Mouse (Mus musculus): ENCODE results near the gene Gm10647. TPM values are rescaled to one million over a fixed set of nuclear protein-coding genes. Genes with fewer than 3 reads are reported as not detected.
"Not testable (repeated sequence)": the region's sequence is repeated elsewhere in the genome, so short reads cannot be mapped to it uniquely, and the experiment has no call there.

Gene Gm10647
- total RNA-seq (2021): under 1 TPM; 0.22 to 0.23 TPM
- long read RNA-seq, experiment 1: 0 reads
- long read RNA-seq, experiment 2: 0 reads

- DNase-seq (ENCODE audit: low spot score in 2 of 2): no peak
Observed at GRCm38 (mm10) chr9:66796739-66797138, at the start of gene Gm10647. TSS of gene Gm10647 (plus strand) at chr9:66797039.

GRCm38 (mm10) chr9:66748390-66748789 lies 48.4 kb upstream of the Gm10647 start:
- DNase-seq (ENCODE audit: low spot score in 2 of 2): no peak

- no peak for DNase-seq (ENCODE audit: low spot score in 2 of 2)
Observed at GRCm38 (mm10) chr9:66752849-66753248, 44.0 kb upstream of the Gm10647 start.

GRCm38 (mm10) chr9:66760991-66761390 lies 35.8 kb upstream of the Gm10647 start:
- no peak for DNase-seq (ENCODE audit: low spot score in 2 of 2)

GRCm38 (mm10) chr9:66768721-66769120 lies 28.1 kb upstream of the Gm10647 start:
- no peak for DNase-seq (ENCODE audit: low spot score in 2 of 2)

GRCm38 (mm10) chr9:66769275-66769674 lies 27.6 kb upstream of the Gm10647 start:
- peak in 1 of 2 experiments; percentile 11 for DNase-seq (ENCODE audit: low spot score in 2 of 2)

DNA sequence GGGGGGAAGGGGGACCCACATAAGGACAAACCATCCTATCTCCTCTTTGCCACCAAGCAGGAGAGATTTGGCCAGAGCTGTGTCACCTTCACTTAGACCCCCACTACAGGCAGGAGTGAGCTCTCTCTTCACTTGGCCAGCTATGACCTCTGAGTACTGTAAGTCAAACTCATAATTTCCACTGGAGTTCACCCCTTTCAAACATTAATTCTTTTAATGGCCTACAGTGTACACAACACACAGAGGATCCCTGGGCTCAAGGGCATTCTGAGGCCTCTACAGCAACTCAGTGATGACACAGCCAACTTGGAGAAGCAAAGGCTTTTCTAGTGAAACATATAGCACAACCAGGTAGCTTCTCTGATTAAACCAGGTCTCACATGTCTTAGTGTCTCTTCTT lies 26.1 kb upstream of the Gm10647 start:
- no peak for DNase-seq (ENCODE audit: low spot score in 2 of 2)

- not testable (repeated sequence) for DNase-seq (ENCODE audit: low spot score in 2 of 2)
Observed at GRCm38 (mm10) chr9:66784552-66784951, 12.3 kb upstream of the Gm10647 start.

DNA sequence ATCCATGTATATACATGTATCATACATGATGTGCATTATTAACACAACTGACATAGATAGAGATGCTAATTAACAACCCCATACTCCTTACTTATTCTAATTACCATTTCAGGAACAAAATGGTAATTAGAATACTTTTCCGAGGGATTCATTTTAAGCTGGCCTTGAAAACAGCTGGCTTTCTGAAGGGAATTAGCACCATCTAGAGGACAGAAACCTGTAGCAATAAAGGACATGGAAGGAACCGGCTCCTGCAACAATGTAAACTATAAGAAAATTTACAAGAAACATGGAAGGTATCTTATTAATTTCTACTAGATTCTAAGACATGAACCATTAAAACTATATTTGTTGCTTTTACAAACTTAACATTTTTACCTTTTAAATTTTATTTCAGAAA lies 9.0 kb upstream of the Gm10647 start:
- no peak for DNase-seq (ENCODE audit: low spot score in 2 of 2)

DNA sequence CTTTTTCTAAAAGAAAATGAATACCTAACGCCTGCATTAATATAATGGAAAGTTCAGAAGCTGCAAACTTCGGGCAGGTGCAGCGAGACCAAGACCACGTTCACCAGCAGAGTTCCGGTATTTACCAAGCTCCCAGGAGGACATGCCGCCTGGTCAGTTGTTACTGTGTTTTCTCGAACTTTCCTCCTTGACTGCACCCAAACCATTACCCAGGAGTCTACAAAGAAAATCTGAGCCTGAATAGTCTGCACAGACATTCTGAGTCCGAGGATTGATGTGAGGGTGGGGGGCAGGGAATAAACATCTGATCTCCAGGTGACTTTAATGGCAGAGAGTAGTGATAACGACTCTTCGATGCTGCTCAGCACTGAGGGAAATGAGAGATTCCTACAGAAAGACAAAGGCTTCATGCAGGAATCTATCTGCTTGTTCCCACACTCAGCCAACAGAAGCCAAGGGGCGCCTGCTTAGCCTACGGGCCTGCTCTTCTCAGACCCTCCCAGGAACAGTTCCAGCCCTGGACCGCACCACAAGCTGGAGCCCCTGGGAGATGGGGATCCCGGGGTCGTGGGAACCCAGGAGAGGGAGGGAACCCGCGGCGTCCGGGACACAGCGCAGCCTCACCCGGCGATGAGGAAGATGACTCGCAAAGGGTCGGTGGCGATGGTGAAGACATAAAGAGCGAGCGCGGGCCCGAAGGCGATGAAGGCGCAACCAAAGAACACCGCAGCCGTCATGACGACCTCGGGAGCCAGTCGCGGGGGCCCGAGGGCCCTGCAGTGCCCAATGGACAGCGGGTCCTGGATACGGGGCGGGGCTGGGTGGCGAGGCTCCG lies 2.0 kb upstream of the Gm10647 start:
- DNase-seq (ENCODE audit: low spot score in 2 of 2): no peak

DNA sequence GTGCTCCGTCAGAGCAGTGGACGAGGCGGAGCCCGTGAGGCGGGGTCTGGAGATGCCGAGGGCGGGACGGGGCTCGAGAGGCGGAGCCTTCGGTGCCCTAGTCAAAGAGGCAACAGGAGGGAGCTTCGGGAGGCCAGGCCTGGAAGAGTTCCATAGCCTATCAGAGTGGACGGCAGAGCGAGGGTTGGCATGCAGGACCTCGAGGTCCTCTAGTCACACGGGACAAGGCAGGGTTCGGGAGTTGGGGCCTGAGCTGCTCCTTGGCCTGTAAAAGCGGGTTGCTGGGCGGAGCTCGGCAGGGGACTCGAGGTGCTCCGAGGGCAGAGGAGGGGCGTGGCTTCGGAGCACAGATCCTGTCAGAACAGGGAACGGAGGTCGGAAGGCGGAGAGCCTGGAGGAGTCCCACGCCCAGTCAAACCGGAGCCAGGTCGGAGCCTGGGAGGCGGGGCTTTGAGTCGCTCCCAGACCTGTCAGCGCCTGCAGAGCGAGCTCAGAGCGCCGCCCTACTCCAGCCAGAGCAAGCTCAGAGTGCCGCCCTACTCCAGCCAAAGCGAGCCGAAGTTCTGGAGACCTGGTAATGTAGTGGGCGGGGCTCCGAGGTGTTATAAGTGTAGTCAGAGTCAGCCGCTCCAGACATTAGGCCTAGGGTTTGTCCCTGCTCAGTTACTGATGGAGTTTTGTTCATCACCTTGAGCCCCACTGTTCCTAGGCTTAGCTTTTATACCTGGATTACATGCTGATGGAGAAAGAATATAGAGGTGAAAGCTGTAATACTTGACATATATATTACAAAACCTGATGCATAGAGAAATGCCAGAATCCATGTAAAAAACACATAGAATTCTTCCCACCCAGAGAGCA lies 1.1 kb upstream of the Gm10647 start, which contains the start of gene Aph1b:
Aph1b (minus strand) TSS at position 27 of the 861 bp plus-strand sequence.
- DNase-seq (ENCODE audit: low spot score in 2 of 2): peak; percentile 89 to 92

DNA sequence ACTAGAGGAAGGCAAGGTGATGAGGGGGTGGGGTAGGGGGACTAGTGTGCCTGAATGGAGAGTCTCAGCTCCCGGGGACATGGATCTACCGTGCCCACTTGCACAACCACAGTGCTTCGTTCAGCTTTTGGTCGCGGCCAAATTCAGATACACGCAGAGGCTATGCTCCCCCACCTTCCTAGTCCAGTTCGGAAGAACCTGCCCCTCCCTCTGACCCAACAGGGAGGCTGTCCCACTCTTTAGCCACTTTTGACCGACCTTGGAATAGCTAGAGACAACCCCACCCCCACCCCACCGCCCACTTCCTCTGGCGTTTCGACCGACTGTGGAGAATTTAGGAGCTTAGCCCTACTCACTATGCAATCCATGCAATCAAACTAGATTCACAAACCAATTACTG lies 5.1 kb downstream of the Gm10647 start:
- DNase-seq (ENCODE audit: low spot score in 2 of 2): no peak

DNA sequence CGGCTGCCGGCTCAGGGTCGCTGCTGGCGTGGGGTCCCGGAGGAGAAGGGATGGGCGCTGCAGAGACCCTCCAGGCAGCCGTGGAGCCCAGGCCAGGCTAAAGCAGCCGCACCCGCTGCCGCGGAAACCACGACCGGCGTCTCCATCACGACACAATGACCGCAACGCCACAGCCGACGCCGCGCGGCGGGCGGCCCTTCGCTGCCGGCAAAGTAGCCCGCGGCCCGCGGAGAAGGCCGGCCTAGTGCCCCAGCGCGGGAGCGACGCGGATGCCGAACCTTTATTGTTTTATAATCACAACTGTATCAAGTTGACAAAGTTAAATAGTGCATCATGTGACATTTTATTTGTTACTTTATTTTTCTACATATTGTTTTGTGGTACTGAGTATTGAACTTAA lies 9.1 kb downstream of the Gm10647 start:
- DNase-seq (ENCODE audit: low spot score in 2 of 2): not testable (repeated sequence)

- DNase-seq (ENCODE audit: low spot score in 2 of 2): no peak
Observed at GRCm38 (mm10) chr9:66813392-66813791, 16.6 kb downstream of the Gm10647 start.

- no peak for DNase-seq (ENCODE audit: low spot score in 2 of 2)
Observed at GRCm38 (mm10) chr9:66820996-66821395, 24.2 kb downstream of the Gm10647 start.

DNA sequence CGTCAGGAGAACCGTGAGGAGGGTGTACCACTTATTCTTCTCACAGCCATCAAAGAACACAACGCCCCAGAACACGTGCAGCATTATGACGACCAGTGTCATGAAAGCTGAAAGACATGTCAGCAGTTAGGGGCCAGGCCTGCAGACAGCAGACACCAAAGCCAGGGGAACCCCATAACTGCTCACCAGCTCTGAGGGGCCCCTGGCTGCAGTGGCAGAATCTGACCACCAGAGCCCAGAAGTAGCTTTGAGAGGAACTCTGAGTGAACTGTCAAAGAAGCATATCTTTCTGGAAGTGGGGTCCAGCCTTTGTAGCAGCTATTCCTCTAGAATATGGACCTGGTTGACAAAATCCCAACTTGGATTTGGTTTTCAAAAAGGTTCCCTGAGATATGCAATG lies 25.4 kb downstream of the Gm10647 start:
- not testable (repeated sequence) for DNase-seq (ENCODE audit: low spot score in 2 of 2)

GRCm38 (mm10) chr9:66825990-66826389 lies 29.2 kb downstream of the Gm10647 start:
- no peak for DNase-seq (ENCODE audit: low spot score in 2 of 2)

GRCm38 (mm10) chr9:66832366-66832908 lies 35.6 kb downstream of the Gm10647 start:
- DNase-seq (ENCODE audit: low spot score in 2 of 2): no peak

- no peak for DNase-seq (ENCODE audit: low spot score in 2 of 2)
Observed at GRCm38 (mm10) chr9:66833851-66834250, 37.0 kb downstream of the Gm10647 start.

DNA sequence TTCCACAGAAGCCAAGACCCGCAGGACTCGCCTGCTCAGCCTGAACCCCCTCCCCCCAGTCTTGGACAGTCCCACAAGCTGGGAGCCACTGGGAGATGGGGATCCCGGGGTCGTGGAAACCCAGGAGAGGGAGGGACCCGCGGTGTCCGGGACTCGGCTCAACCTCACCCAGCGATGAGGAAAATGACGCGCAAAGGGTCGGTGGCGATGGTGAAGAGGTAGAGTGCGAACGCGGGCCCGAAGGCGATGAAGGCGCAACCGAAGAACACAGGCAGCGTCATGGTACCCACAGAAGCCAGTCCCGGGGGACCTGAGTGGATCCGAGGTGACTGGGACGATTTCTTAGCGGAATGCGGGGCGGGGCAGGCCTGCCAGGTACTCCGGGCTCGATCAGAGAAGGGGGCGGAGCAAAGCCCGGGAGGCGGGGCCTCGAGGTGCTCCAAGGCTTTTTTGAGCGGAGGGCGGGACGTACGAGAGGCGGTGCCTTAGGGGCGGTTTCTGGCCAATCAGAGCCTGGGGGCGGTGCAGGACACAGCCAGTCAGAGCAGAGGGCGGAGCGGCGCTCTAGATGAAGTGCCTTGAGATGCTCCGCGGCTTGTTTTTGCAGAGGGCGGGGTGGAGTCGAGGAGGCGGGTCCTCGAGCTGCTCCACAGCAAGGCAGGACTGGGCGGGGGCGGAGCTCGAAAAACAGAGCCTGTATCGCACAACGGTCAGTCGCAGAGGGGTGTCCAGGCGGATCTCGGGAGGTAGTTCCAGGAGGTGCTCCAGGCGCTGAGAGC lies 37.7 kb downstream of the Gm10647 start, which contains the start of gene Aph1c:
Aph1c (minus strand) TSS at position 409 of the 779 bp plus-strand sequence.
- peak; percentile 98 for DNase-seq (ENCODE audit: low spot score in 2 of 2)

DNA sequence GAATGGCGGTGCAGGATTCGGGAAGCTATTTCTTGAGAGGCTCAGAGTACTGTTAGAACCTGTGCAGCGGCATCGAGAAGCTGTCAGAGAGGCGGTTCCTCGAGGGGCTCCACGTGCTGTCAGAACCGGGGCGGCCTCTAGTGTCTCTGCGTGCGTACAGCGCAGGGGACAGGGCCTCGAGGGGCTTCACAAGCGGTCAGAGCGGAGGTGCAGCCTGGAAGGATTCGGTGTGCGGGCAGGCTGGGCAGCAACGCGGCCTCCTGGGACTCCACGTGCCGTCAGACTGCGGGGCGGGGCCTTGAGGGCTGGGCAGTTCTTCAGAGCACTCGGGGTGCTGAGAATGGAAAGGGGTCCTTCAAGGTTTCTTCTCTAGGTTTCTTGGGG lies 38.2 kb downstream of the Gm10647 start:
- DNase-seq (ENCODE audit: low spot score in 2 of 2): peak; percentile 40 to 51

Data from adrenal gland, adult 18-20 months (tissue).